In the genomic region with DNA sequence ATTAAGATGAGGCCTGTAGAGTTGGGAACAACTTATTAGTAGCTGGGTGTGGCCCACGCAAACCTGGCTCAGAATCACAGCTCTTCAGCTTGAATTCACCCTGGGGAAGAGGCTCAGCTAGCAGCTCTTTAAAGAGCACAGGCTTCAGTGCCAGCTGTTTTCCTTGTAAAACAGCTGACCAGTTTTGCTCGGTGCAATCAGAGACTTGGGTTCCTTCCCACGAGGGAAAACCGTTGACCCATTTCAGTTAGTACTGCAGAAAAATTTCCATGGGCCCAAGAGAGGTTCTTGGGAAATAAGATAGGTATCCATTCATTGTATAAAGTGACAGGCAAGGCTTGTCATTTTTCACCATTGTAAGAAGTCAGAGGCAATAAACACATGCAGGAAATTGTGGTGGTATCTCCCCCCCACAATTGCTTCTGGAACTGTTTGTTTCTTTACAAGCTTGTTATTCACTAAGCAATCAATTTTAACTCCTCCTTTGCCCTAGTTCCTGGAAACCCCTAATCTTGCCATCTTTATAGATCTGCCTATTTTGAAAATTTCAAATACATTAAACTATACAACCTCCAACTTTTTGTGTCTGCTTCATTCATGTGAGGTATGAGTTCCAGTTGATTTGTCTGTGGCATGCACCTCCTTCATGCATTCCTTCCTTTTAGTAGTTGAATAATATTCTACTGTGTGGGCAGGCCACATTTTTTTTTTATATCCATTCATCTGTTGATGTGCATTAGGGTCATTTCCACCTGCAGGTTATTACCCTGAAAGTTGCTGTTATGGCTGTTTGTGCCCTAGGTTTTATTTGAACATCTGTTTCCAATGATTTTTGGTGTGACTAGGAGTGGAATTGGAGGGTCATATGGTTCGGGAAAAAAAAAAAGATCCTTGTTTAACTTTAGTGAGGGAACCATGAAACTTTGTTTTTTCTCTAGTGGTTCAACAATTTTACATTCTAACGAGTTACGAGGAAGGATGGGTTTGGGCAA, we compare ENCODE assay signal across 9 mouse cellular contexts.
DNase-seq lines count a peak whose midpoint lies in the region; ATAC-seq lines count a peak whose summit lies in the region.
"Had no signal": no experiment of that assay in that cellular context is flagged by ENCODE, and none has a peak within 500 bp of the region (broad histone marks: within the 10 kb centered on the region; RNA-seq: fewer than 3 reads in every experiment).

No protein-coding gene starts in this region.

- H3K9me3 ChIP-seq in lung, embryonic 16.5 days (ENCODE audit: control insufficient read depth, low read length), result no peaks in the 10 kb centered on the region
- no peaks in the 10 kb centered on the region for H3K9me3 ChIP-seq in hindbrain, embryonic 10.5 days
- no peaks in the 10 kb centered on the region for H3K9me3 ChIP-seq in neural tube, embryonic 15.5 days (replicated peaks)
- H3K9me3 ChIP-seq: forebrain, embryonic 12.5 days had no signal

- no peaks in the 10 kb centered on the region for H3K27me3 ChIP-seq in lung, embryonic 16.5 days (ENCODE audit: control insufficient read depth, insufficient read depth, low read depth, low read length)
- H3K27me3 ChIP-seq in hindbrain, embryonic 10.5 days (ENCODE audit: insufficient read depth, poor library complexity, severe bottlenecking), result no peaks in the 10 kb centered on the region
- H3K27me3 ChIP-seq in neural tube, embryonic 15.5 days (replicated peaks), result no peaks in the 10 kb centered on the region
- H3K27me3 ChIP-seq: forebrain, embryonic 12.5 days had no signal

- no peaks in the 10 kb centered on the region for H3K36me3 ChIP-seq in lung, embryonic 16.5 days (ENCODE audit: control insufficient read depth, insufficient read depth, low read length)
- H3K36me3 ChIP-seq in hindbrain, embryonic 10.5 days, result no peaks in the 10 kb centered on the region
- H3K36me3 ChIP-seq in neural tube, embryonic 15.5 days, result no peaks in the 10 kb centered on the region
- H3K36me3 ChIP-seq: forebrain, embryonic 12.5 days had no signal

- peak overlapping the region; percentile 4; the same call in 1 of the 2 replicates for H3K27ac ChIP-seq in lung, embryonic 16.5 days (ENCODE audit: low read length)
- H3K27ac ChIP-seq in hindbrain, embryonic 10.5 days, result no peak overlapping the region
- H3K27ac ChIP-seq in neural tube, embryonic 15.5 days (replicated peaks), result no peak overlapping the region
- H3K27ac ChIP-seq: forebrain, embryonic 12.5 days had no signal

- H3K4me2 ChIP-seq in lung, embryonic 16.5 days (ENCODE audit: low read depth, low read length), result no peak overlapping the region
- H3K4me2 ChIP-seq in neural tube, embryonic 15.5 days, result no peak overlapping the region
- H3K4me2 ChIP-seq: forebrain, embryonic 12.5 days had no signal

- no peak overlapping the region for H3K9ac ChIP-seq in lung, embryonic 16.5 days (ENCODE audit: low read length)
- H3K9ac ChIP-seq in neural tube, embryonic 15.5 days (replicated peaks), result no peak overlapping the region
- H3K9ac ChIP-seq: forebrain, embryonic 12.5 days had no signal

- ATAC-seq in lung, embryonic 16.5 days (ENCODE audit: low read depth), result peak; percentile 62; the same call in 1 of the 2 replicates
- ATAC-seq in neural tube, embryonic 15.5 days (ENCODE audit: low FRiP score), result no peak

- H3K4me3 ChIP-seq in lung, embryonic 16.5 days (ENCODE audit: low read length), result no peak overlapping the region
- H3K4me3 ChIP-seq in hindbrain, embryonic 10.5 days, result no peak overlapping the region
- no peak overlapping the region for H3K4me3 ChIP-seq in neural tube, embryonic 15.5 days (replicated peaks)
- H3K4me3 ChIP-seq: forebrain, embryonic 12.5 days had no signal

- H3K4me1 ChIP-seq in lung, embryonic 16.5 days (replicated peaks; ENCODE audit: control insufficient read depth, insufficient read depth, low read length), result peaks cover 9% of the 10 kb centered on the region; the same call in 1 of the 2 replicates
- peaks cover 5% of the 10 kb centered on the region; the same call in 1 of the 2 replicates for H3K4me1 ChIP-seq in hindbrain, embryonic 10.5 days (replicated peaks)
- H3K4me1 ChIP-seq in neural tube, embryonic 15.5 days, result peaks cover 9% of the 10 kb centered on the region; the same call in 1 of the 2 replicates
- H3K4me1 ChIP-seq: forebrain, embryonic 12.5 days had no signal

- intact Hi-C loops in heart, postnatal 14 days (cut with DNase I), result no loop called here

- peak; percentile 33 for DNase-seq in kidney, adult 11 months
- DNase-seq in kidney, postnatal 4 days, result no peak
- DNase-seq in NIH3T3 (ENCODE audit: low read depth), result peak; percentile 75
- peak; percentile 9 to 18 for DNase-seq in heart, postnatal 14 days
- no peak for DNase-seq in hindbrain, embryonic 10.5 days (ENCODE audit: low spot score)
- no peak for DNase-seq in right cerebral cortex, adult 18-20 months

- 64% methylated on average over 7 of the region's 7 CpGs for WGBS in lung, embryonic 16.5 days
- 76% methylated on average over 7 of the region's 7 CpGs for WGBS in hindbrain, embryonic 10.5 days
- WGBS in neural tube, embryonic 15.5 days, result 73% methylated on average over 7 of the region's 7 CpGs

Comparison
In these comparisons a context has a peak if more than half of its experiments do, and no peak if none do; other contexts are left out.
1. DNase-seq: peak in kidney, adult 11 months (single experiment), NIH3T3 (single experiment) and heart, postnatal 14 days (2 of 2); none in kidney, postnatal 4 days (0 of 2), hindbrain, embryonic 10.5 days (single experiment) and right cerebral cortex, adult 18-20 months (single experiment).